Mouse (Mus musculus) bone marrow macrophage, adult 2 months (primary cell): Measurements from ENCODE around the gene Msantd3. TPM values are rescaled to one million over a fixed set of nuclear protein-coding genes. Genes with fewer than 3 reads are reported as not detected.

Source experiments
- H3K27ac ChIP-seq: 2 replicates; pipeline ENCODE4 v1.5.1; 2012; ENCODE audit warnings: low read depth, low read length; ENCODE audit not compliant: insufficient read depth
- H3K4me1 ChIP-seq: 2 replicates; pipeline ENCODE4 v1.6.1; 2012; ENCODE audit warnings: low read length; ENCODE audit not compliant: control insufficient read depth, insufficient read depth
- H3K4me3 ChIP-seq: 2 replicates; pipeline ENCODE4 v1.5.1; 2012; ENCODE audit warnings: mild to moderate bottlenecking, low read length, moderate library complexity; ENCODE audit not compliant: insufficient read depth
- CTCF ChIP-seq: IDR thresholded peaks from 2 replicates; pipeline ENCODE4 v1.5.1; 2012; ENCODE audit warnings: low read depth, mild to moderate bottlenecking, low read length, moderate library complexity
- POLR2A ChIP-seq: IDR thresholded peaks from 2 replicates; pipeline ENCODE4 v1.6.1; 2012; ENCODE audit warnings: mild to moderate bottlenecking, low read depth, low read length, borderline replicate concordance
- polyA plus RNA-seq: library from polyadenylated mRNA; stranded (reverse); fragments of >200 nt; gene quantifications from 2 replicates; pipeline ENCODE4 v1.2.4, GENCODE M21; 2012; ENCODE audit not compliant: missing spikeins, insufficient read depth, insufficient read length

Gene Msantd3
- polyA plus RNA-seq = 0.67 and 1.4 TPM in 2 replicates

DNA sequence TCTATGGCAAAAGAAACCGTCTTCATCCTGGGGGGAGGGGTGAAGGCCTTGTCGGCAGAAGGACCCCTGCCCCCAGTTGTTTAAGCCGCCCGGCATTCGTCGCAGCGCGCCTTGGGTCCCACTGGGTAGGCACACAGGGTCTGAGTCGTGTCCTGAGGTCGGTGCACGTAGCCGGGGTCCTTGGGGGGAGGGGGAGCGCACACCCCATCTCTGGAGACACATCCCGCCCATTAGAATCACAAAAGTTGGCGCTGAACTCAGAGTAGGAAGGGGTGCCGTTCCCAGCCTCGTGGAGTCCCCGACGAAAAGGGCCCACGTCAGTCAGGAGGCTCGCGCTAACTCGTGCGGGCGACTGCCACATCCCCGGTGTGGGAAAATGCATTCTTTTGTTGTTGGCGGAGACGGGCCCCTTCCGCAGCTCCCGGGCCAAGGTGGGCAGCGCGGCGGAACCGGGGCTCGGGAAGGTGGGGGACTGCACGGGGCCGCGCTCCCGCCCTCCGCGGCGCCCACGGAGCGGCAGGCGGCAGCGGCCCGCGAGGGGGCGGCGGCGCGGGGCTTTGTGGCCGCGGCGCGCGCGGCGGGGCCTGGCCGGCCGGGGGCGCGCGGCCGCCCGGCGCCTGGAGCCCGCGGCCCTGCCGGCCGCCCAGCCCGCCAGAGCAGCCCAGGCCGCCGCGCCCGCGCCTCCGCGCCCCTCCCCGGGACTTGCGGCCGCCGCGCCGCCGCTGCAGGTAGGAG lies at the start of gene Msantd3:
Msantd3 (plus strand) TSS at position 95 of the 735 bp plus-strand sequence.
- Histone ChIP-seq H3K27ac (no peak within 1 kb of the TSS), H3K4me1 (peaks cover 7% of the 10 kb centered on the region; the same call in 1 of the 2 replicates), H3K4me3 (peak within 1 kb of the TSS; percentile 66)
- no peak for TF ChIP-seq CTCF
- TF ChIP-seq POLR2A = no peak

DNA sequence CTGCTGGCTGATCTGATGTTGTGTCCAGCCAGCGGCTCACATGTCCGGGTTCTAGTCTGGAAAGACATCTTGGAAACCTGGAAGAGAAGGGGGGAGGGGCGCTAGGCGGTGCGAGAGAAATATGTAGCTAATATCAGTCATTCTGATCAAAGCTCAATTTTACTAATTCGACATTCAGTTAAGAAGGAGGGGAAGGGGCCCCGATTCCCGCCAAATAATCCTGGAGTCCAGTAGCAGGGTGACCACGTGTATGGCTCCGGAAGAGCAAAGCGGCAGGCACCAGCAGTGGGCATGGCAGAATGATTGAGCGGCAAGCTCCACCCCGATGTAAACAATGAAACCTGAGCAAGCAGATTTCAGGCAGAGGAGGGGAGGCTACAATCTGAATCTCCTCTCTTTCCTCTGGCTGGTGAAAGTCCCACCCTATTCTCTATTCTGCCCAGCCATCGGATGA lies 48.4 kb upstream of the Msantd3 start:
- H3K27ac ChIP-seq = no peak overlapping the region
- peaks cover 4% of the 10 kb centered on the region for H3K4me1 ChIP-seq
- TF ChIP-seq CTCF = no peak
- no peak for TF ChIP-seq POLR2A
- no peak overlapping the region for H3K4me3 ChIP-seq

DNA sequence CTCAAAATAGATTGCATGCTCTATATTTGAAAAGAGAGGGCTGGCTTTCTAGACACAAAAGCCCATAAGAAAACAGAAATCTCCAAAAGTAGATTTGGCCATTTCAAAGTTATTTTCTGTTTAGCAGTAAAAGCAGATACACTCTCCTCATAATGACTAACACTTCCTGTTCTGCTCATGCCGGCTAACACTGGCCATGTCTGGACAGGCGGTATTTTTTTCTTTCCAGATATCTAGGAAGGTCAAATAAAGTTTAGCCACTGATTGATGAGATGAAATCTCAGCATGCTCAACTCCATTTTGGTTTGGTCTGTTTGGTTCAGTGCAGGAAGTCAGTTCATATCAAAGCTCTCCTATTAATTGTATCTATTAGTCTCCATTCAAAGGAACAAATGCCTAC lies 47.2 kb upstream of the Msantd3 start:
- H3K4me3 ChIP-seq = no peak overlapping the region
- H3K27ac ChIP-seq = no peak overlapping the region
- H3K4me1 ChIP-seq = peaks cover 4% of the 10 kb centered on the region
- TF ChIP-seq POLR2A (no peak), CTCF (no peak)

DNA sequence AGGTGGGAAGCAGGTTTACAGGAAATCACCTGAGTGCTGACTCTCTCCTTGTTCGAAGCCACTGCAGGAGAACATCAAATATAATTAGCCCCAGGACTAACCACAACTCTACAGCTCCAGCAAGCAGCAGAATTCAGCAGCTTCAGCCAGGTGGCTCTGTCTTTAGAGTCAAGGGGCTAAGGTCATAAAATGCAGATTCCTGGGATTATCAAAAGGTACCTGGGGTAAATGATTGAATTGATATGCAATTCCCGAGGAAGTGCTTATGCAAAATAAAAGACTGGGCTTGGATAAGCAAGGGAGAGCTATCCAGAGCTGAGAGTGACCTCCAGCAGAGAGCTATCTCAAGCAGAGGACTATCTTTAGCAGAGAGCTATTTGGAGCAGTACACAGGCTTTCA lies 28.9 kb upstream of the Msantd3 start:
- TF ChIP-seq CTCF (no peak), POLR2A (no peak)
- H3K27ac ChIP-seq = no peak overlapping the region
- H3K4me3 ChIP-seq = no peak overlapping the region
- no peaks in the 10 kb centered on the region for H3K4me1 ChIP-seq

DNA sequence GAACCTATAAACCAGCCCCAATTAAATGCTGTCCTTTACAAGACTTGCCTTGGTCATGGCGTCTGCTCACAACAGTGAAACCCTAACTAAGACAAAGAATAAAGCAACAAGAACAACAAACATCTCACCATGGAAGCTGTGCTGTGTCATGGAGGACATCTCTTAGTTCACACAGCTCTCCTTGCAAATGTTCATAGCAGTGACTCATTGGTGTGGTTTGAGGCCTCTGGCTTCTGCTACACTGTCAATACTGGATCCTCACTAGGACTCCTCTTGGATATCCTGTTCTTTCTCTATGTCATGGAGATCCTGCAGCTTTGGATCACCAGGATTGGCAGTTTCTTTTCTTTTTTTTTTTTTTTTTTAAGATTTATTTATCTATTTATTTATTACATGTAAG lies 10.2 kb upstream of the Msantd3 start:
- Histone ChIP-seq H3K27ac (no peak overlapping the region), H3K4me3 (no peak overlapping the region), H3K4me1 (no peaks in the 10 kb centered on the region)
- TF ChIP-seq CTCF = no peak
- TF ChIP-seq POLR2A = no peak

DNA sequence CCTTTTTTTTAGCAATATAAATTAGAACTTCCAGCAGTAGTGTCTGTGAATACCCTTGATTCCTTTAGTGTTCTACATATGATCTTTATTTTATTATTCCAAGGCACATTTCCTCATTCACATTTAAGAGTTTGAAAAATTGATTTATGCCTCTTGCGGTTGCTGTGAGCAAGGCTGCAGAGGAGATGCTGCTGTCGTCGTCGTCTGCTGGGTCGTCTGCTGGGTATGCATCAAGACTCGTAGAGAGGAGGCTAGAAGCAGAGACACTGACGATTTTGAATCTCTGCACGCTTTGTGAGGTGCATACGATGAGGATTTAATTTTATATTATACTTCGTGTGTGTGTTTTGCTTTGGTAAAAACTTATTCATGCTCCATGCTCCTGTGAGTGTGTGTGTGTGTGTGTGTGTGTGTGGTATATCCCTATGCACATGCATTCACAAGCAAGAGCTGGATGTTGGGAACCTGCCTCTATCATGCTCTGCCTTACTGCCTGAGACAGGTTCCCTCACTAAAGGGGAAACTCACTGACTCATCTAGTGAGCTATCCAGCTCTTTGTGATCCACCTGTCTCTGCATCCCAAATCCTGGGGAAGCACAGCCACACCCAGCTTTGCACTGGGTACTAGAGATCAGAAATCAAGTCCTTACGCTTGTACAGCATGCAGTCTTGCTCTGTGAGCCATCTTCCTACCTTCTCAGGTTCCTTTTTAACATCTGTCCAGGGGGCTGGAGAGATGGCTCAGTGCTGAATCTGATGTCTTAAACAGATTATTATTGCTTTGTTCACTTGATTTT lies 7.7 kb upstream of the Msantd3 start:
- no peaks in the 10 kb centered on the region for H3K4me1 ChIP-seq
- H3K27ac ChIP-seq = no peak overlapping the region
- H3K4me3 ChIP-seq = no peak overlapping the region
- TF ChIP-seq CTCF (no peak), POLR2A (no peak)

DNA sequence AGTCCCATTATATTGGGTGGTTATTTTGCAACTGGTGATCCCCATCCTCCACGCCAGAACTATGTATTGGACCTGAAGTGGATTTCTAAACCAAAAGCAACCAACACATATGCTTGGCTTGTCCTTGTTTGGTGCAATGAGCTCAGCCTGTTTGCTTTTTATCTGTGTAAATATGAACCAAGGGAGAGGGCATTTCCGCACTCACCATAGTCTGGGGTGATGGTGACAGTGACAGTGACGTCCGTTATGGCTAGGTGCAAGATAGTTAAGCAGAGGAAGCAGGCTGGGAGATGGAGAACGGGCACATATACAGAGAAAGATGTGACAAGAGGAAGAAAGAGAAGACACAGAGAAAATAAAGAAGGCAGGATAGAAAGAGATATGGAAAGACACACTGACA lies 3.5 kb upstream of the Msantd3 start:
- Histone ChIP-seq H3K27ac (no peak overlapping the region), H3K4me3 (no peak overlapping the region), H3K4me1 (peaks cover 3% of the 10 kb centered on the region; the same call in 1 of the 2 replicates)
- TF ChIP-seq POLR2A (no peak), CTCF (no peak)

DNA sequence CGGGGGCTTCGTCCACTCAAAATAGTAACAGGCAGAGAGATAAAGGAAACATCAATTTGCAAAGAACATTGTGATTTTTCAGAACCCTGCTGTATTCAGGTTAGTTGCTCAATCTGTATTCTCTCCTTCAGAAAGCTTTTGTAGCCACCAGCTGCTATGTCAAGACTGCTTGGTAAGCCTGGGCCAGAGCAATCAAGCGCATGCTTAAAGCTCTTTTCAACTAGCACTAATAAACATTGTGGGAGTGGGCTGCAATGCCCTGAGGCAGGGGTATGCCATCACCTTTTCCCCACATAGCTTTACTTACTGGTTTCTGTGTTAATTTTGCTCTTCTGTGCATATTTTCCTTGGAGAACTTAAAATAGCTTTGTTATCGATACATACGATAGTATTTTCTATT lies 2.7 kb upstream of the Msantd3 start:
- TF ChIP-seq POLR2A = no peak
- TF ChIP-seq CTCF = no peak
- Histone ChIP-seq H3K4me3 (no peak overlapping the region), H3K27ac (no peak overlapping the region), H3K4me1 (peaks cover 3% of the 10 kb centered on the region; the same call in 1 of the 2 replicates)

DNA sequence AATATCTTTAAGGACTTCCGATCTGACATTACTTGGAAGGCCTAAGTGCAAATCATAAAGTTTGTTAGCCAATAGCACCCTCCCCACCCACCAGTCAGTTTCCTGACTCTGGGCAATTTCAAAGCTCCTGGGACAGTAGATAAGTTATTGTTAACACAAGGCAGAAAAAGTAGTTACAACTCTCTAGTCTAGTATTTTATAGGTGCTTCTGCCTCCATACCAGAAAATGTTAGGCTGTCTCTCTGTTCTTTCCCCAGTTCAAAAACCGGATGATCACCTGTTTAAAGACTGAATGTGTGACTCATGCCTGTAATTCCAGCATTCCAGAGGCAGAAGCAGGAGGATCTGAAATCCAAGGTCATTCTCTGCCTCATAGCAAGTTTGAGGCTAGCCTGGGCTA lies 1.2 kb upstream of the Msantd3 start:
- TF ChIP-seq CTCF = no peak
- TF ChIP-seq POLR2A = no peak
- peaks cover 7% of the 10 kb centered on the region; the same call in 1 of the 2 replicates for H3K4me1 ChIP-seq
- H3K27ac ChIP-seq = no peak overlapping the region
- no peak overlapping the region for H3K4me3 ChIP-seq

DNA sequence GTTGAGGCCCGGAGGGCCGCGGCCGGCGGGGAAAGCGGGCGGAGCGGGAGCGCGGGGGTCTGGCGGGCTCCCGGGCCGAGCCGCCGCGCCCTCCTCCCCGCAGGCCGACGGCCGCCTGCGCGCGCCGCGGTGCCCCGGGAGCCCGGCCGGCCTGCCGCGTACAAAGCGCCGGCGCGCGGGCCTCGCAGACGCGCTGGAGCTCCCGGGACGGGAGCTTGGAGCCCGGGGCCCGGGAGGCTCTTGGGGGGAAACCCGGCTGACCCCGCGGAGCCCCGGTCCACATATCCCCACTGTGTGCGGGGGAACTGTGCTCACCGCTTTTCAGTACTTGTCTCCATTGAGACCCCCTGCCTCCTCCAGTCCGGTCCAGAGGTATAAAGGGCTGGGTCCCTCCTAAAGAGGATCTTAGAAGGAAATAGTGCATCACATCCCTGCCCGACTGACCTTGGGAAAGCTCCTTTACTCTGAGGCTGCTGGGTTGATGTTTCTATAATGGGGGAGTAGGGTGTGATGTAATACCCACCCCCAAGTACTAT lies 909 bp downstream of the Msantd3 start:
- Histone ChIP-seq H3K4me1 (peaks cover 7% of the 10 kb centered on the region; the same call in 1 of the 2 replicates), H3K27ac (no peak overlapping the region), H3K4me3 (peak overlapping the region; percentile 66)
- TF ChIP-seq POLR2A (no peak), CTCF (no peak)
